Mouse (Mus musculus) stomach, postnatal 0 days (tissue): ENCODE results near the gene Fgf22.

Source experiments
- CTCF ChIP-seq: IDR thresholded peaks from 2 replicates; pipeline ENCODE4 v1.5.1; 2016; ENCODE audit warnings: antibody characterized with exemption, low read depth, mild to moderate bottlenecking, moderate library complexity
- EP300 ChIP-seq: optimal IDR thresholded peaks from 2 replicates; pipeline ENCODE3; 2016; ENCODE audit warnings: antibody characterized with exemption

DNA sequence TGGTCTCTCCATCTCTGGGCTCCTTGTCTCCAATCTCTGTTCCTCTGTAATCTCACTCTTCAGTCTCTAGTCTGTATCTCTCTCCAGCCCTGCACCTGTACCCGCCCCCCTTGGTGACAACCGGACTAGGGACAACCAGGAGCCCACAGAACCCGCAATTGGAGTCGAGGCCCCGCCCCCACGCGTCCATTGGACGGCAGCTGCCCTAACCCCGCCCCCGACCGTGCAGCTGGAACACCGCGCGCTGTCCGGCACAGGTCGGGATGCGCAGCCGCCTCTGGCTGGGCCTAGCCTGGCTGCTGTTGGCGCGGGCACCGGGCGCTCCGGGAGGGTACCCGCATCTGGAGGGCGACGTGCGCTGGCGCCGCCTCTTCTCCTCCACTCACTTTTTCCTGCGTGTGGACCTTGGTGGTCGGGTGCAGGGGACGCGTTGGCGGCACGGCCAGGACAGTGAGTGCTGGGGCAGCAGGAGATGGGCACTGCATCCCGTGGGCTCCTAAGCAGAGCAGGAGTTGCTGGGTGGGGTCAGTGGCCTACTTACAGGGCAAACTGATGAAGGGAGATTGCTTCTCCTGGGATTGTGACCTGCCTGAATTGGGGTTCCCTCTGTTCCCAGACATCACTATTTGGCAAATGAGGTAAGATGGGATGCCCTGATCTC lies at the start of gene Fgf22:
- TF ChIP-seq CTCF = no peak
- TF ChIP-seq EP300 = no peak
